Mouse (Mus musculus): ENCODE measurements around the gene Ap5z1.

DNA sequence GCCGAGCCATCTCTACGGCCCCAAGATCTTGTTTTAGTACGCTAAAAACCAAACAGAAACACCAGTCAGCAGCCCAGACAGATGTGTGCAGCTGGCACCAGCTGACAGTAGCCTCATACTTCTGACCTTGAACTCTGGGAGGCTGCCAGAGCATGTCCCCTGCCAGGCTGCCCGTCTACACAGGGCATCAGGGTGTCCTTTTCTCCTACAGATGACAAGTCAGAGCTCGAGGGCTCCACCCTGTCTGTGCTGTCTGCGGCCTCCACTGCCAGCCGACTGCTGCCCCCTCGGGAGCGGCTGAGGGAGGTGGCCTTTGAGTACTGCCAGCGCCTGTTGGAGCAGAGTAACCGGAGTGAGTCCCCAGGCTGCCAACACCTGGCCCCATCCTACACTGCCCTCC is 6.1 kb downstream of the Ap5z1 start:
- TF ChIP-seq POLR2A (IDR thresholded peaks at IDR 0.05; ENCODE audit: borderline replicate concordance, extremely low read depth, low read depth, low read length) (no peak), CTCF (IDR thresholded peaks at IDR 0.05; ENCODE audit: insufficient read depth, low read length) (no peak)

All from lung, adult 2 months (tissue).